Mouse (Mus musculus): ENCODE results near the gene Fam120a.

DNA sequence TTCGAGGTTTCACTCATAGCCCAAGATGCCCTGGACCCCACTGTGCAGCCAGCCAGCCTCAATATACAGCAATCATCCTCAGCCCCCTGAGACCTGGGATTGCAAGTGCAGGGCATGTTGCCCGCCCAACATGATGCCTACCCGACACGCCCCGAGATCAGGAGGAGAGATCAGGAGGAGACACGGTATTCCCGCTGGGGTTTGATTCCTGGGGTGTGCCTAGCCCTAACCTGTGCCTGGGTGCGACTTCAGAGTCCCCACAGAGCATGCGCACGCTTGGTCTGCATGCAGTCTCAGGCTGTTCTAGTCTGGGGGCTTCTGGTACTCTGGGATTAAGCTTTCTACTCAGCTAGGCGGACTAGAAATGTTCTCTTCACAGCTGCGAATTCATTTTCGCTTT is 2.7 kb upstream of the Fam120a start:
- TF ChIP-seq CTCF (IDR thresholded peaks at IDR 0.05; ENCODE audit: borderline replicate concordance, control insufficient read depth, extremely low read depth, insufficient read depth, low read length, poor library complexity) = no peak
- no peak for TF ChIP-seq POLR2A (IDR thresholded peaks at IDR 0.05; ENCODE audit: control insufficient read depth, extremely low read depth, insufficient read depth, low read length, poor library complexity)
